Mouse (Mus musculus) hindbrain, embryonic 14.5 days (tissue): ENCODE measurements around the gene Igdcc3. TPM values are rescaled to one million over a fixed set of nuclear protein-coding genes. Genes with fewer than 3 reads are reported as not detected.

Experiments used
- ATAC-seq: fragments of 200-750 bp; cut with Nextera tagmentation; 2 replicates; pipeline ENCODE4 v1.8.0; 2017; ENCODE audit warnings: moderate number of reproducible peaks, mild to moderate bottlenecking, moderate TSS enrichment, moderate library complexity; ENCODE audit not compliant: low FRiP score
- DNase-seq: peaks from one replicate; pipeline ENCODE4 v3.0.0-alpha.2; 2015; ENCODE audit warnings: low spot score
- H3K27ac ChIP-seq: fragments of 300-500 bp; sonication (generic); 2 replicates; pipeline ENCODE4 v1.5.1; 2014; ENCODE audit warnings: mild to moderate bottlenecking, moderate library complexity
- H3K27me3 ChIP-seq: fragments of 300-500 bp; sonication (generic); 2 replicates; pipeline ENCODE4 v1.6.1; 2014; ENCODE audit warnings: mild to moderate bottlenecking, low read length, mixed read lengths; ENCODE audit not compliant: control insufficient read depth, insufficient read depth
- H3K36me3 ChIP-seq: fragments of 300-500 bp; sonication (generic); replicated peaks from 2 replicates; pipeline ENCODE4 v1.6.1; 2014; ENCODE audit not compliant: control insufficient read depth, insufficient read depth
- H3K4me1 ChIP-seq: fragments of 300-500 bp; sonication (generic); replicated peaks from 2 replicates; pipeline ENCODE4 v1.6.1; 2014; ENCODE audit warnings: antibody characterized with exemption, low read length, mixed read lengths; ENCODE audit not compliant: control insufficient read depth, insufficient read depth
- H3K4me2 ChIP-seq: fragments of 300-500 bp; sonication (generic); replicated peaks from 2 replicates; pipeline ENCODE4 v1.6.1; 2014; ENCODE audit warnings: mild to moderate bottlenecking, moderate library complexity
- H3K4me3 ChIP-seq: fragments of 300-500 bp; sonication (generic); replicated peaks from 2 replicates; pipeline ENCODE4 v1.5.1; 2014; ENCODE audit warnings: mild to moderate bottlenecking, low read length
- H3K9ac ChIP-seq: fragments of 300-500 bp; sonication (generic); 2 replicates; pipeline ENCODE4 v1.6.1; 2014
- H3K9me3 ChIP-seq: fragments of 300-500 bp; sonication (generic); 2 replicates; pipeline ENCODE4 v1.6.1; 2016; ENCODE audit warnings: low read length; ENCODE audit not compliant: control insufficient read depth
- WGBS: fragments of 180-500 bp; shearing (Covaris S2); extraction: QIAGEN DNeasy Blood & Tissue Kit; methylation state at CpG from one replicate; pipeline ENCODE4 v1.1.7; 2014; 5-methylcytosine and 5-hydroxymethylcytosine counted together
- polyA plus RNA-seq: library from polyadenylated mRNA; unstranded; fragments of >200 nt; fragmentation: Nextera tagmentation; extraction: Ambion mirVana; gene quantifications from 2 replicates; pipeline ENCODE4 v1.2.1, GENCODE M21; 2014

The Igdcc3 gene
- polyA plus RNA-seq, 1 experiment from 2014 or later, result 10.5 TPM

DNA sequence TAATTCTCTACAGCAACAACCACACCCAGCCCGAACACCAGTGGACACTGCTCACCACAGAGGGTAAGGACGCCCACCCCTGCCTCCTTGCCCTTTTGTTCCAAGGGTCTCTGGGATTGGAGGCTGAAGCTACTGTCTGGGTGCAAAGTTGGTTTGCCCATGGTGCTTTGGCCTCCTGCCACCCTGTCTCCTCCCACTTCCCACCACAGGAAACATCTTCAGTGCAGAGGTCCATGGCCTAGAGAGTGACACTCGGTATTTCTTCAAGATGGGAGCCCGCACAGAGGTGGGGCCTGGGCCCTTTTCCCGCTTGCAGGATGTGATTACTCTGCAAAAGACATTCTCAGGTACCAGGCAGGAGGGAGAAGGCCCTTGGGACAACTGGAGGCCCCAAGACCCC lies 9.3 kb upstream of the Igdcc3 start:
- H3K27me3 ChIP-seq, result no peaks in the 10 kb centered on the region; the same call in 1 of the 2 replicates
- 79% methylated on average over 5 of the region's 5 CpGs for WGBS
- H3K9me3 ChIP-seq, result no peaks in the 10 kb centered on the region
- H3K36me3 ChIP-seq, result peaks cover 31% of the 10 kb centered on the region; the same call in 1 of the 2 replicates
- 0 out of 2 replicates have a peak overlapping the region, but pooled peaks have one; percentile 6 for H3K9ac ChIP-seq
- H3K4me1 ChIP-seq, result no peaks in the 10 kb centered on the region
- no peak overlapping the region for H3K4me2 ChIP-seq
- no peak for DNase-seq
- no peak for ATAC-seq
- H3K27ac ChIP-seq, result no peak overlapping the region
- no peak overlapping the region for H3K4me3 ChIP-seq

GRCm38 (mm10) chr9:65133739-65134138 lies 7.2 kb upstream of the Igdcc3 start:
- 4% methylated on average over 10 of the region's 10 CpGs for WGBS
- DNase-seq (peak; percentile 91), ATAC-seq (peak; percentile 57; the same call in 1 of the 2 replicates)
- no peak overlapping the region for H3K4me2 ChIP-seq
- H3K9ac ChIP-seq, result no peak overlapping the region
- H3K36me3 ChIP-seq, result peaks cover 23% of the 10 kb centered on the region; the same call in 1 of the 2 replicates
- no peaks in the 10 kb centered on the region for H3K9me3 ChIP-seq
- no peaks in the 10 kb centered on the region; the same call in 1 of the 2 replicates for H3K27me3 ChIP-seq
- H3K4me3 ChIP-seq, result no peak overlapping the region
- H3K4me1 ChIP-seq, result no peaks in the 10 kb centered on the region
- H3K27ac ChIP-seq, result no peak overlapping the region

DNA sequence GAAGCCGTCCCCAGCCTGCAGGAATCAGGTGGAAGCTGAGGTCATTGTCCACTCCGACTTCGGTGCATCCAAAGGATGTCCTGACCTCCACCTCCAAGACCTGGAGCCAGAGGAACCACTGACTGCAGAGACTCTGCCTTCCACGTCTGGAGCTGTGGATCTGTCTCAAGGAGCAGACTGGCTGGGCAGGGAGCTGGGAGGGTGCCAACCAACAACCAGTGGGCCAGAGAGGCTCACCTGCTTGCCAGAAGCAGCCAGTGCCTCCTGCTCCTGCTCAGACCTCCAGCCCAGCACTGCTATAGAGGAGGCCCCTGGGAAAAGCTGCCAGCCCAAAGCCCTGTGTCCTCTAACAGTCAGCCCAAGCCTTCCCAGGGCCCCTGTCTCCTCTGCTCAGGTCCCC lies 5.9 kb upstream of the Igdcc3 start:
- Histone ChIP-seq H3K4me3 (no peak overlapping the region), H3K27ac (no peak overlapping the region), H3K4me1 (peaks cover under 1% of the 10 kb centered on the region; the same call in 1 of the 2 replicates), H3K36me3 (peaks cover 14% of the 10 kb centered on the region; the same call in 1 of the 2 replicates), H3K27me3 (no peaks in the 10 kb centered on the region; the same call in 1 of the 2 replicates), H3K4me2 (no peak overlapping the region), H3K9me3 (no peaks in the 10 kb centered on the region), H3K9ac (no peak overlapping the region)
- ATAC-seq (no peak), DNase-seq (no peak)
- 85% methylated on average over 4 of the region's 4 CpGs for WGBS

GRCm38 (mm10) chr9:65140491-65140890 lies 498 bp upstream of the Igdcc3 start:
- ATAC-seq, result no peak
- 5% methylated on average over 8 of the region's 8 CpGs for WGBS

GRCm38 (mm10) chr9:65141306-65141975 lies 452 bp downstream of the Igdcc3 start:
- H3K4me1 ChIP-seq, result peaks cover 41% of the 10 kb centered on the region
- H3K27ac ChIP-seq, result peak overlapping the region; percentile 97
- no peaks in the 10 kb centered on the region for H3K9me3 ChIP-seq
- H3K4me3 ChIP-seq, result peak overlapping the region; percentile 95
- H3K4me2 ChIP-seq, result peak overlapping the region; percentile 63
- H3K9ac ChIP-seq, result peak overlapping the region; percentile 96
- H3K36me3 ChIP-seq, result peaks cover 22% of the 10 kb centered on the region
- DNase-seq, result peak; percentile 59
- H3K27me3 ChIP-seq, result no peaks in the 10 kb centered on the region
- under 1% methylated on average over 53 of the region's 73 CpGs for WGBS
- peak; percentile 66 for ATAC-seq

More at GRCm38 (mm10) chr9:65140491-65140890, 498 bp upstream of the Igdcc3 start:
- Histone ChIP-seq H3K4me3 (peak overlapping the region; percentile 95), H3K9me3 (no peaks in the 10 kb centered on the region), H3K9ac (peak overlapping the region; percentile 96), H3K36me3 (peaks cover 21% of the 10 kb centered on the region; the same call in 1 of the 2 replicates), H3K4me1 (peaks cover 33% of the 10 kb centered on the region), H3K27me3 (no peaks in the 10 kb centered on the region; the same call in 1 of the 2 replicates), H3K27ac (peak overlapping the region; percentile 97), H3K4me2 (peak overlapping the region; percentile 63)
- DNase-seq, result no peak

DNA sequence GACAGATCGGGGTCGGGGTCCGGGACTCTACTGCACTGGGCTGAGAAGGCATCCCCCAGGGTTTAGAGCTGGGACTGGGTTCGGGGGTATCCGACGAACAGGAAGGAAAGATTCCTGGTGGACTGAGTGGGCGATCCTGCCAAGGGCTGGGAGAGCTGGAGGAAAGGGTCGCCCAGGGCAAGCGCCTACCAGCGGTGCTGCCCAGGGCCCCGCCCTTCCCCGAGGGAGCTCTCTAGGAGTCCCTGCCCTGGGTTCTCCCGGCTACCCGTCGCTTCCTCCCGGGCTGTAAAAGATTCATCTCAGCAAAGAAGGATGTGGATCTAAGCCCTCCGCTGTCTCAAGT lies 958 bp downstream of the Igdcc3 start:
- peak overlapping the region; percentile 63 for H3K4me2 ChIP-seq
- H3K4me3 ChIP-seq, result peak overlapping the region; percentile 95
- H3K27me3 ChIP-seq, result no peaks in the 10 kb centered on the region
- peaks cover 26% of the 10 kb centered on the region for H3K36me3 ChIP-seq
- ATAC-seq, result peak; percentile 41; the same call in 1 of the 2 replicates
- peak overlapping the region; percentile 97 for H3K27ac ChIP-seq
- WGBS, result under 1% methylated on average over 17 of the region's 17 CpGs
- peaks cover 41% of the 10 kb centered on the region for H3K4me1 ChIP-seq
- no peak for DNase-seq
- no peaks in the 10 kb centered on the region for H3K9me3 ChIP-seq
- peak overlapping the region; percentile 96 for H3K9ac ChIP-seq

DNA sequence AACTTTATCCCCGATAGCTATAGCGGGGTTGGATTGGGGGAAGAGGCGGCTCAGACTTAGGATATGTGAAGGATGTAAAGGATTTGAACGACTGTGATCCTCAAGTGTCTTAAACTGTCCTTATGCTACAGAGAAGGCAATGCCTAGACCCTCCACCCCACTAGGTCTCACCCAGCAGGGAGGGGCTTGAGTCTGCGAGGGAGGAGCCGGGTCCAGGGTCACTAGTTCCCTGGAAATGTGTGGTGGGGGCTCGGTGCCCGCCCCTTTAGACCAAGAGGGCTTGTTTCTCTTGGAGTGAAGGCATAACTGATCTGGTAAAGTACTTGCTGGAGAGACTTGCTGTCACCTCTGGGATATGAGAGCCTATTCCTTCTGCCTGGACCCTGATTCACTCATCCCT lies 1.4 kb downstream of the Igdcc3 start:
- peak overlapping the region; percentile 96 for H3K9ac ChIP-seq
- no peak for DNase-seq
- H3K4me3 ChIP-seq, result peak overlapping the region; percentile 95
- 0% methylated on average over 8 of the region's 8 CpGs for WGBS
- H3K36me3 ChIP-seq, result peaks cover 31% of the 10 kb centered on the region
- peaks cover 41% of the 10 kb centered on the region for H3K4me1 ChIP-seq
- no peaks in the 10 kb centered on the region for H3K27me3 ChIP-seq
- H3K4me2 ChIP-seq, result peak overlapping the region; percentile 63
- no peaks in the 10 kb centered on the region for H3K9me3 ChIP-seq
- ATAC-seq, result 0 out of 2 replicates have a peak, but pooled peaks have one; percentile 16
- H3K27ac ChIP-seq, result peak overlapping the region; percentile 97

GRCm38 (mm10) chr9:65146001-65146400 lies 5.0 kb downstream of the Igdcc3 start:
- peak overlapping the region; percentile 23 for H3K27ac ChIP-seq
- 31% methylated on average over 5 of the region's 5 CpGs for WGBS
- no peaks in the 10 kb centered on the region for H3K9me3 ChIP-seq
- H3K4me3 ChIP-seq, result no peak overlapping the region
- H3K36me3 ChIP-seq, result peaks cover 44% of the 10 kb centered on the region
- no peak overlapping the region for H3K9ac ChIP-seq
- H3K4me1 ChIP-seq, result peaks cover 33% of the 10 kb centered on the region
- DNase-seq (no peak), ATAC-seq (no peak)
- H3K27me3 ChIP-seq, result no peaks in the 10 kb centered on the region
- H3K4me2 ChIP-seq, result no peak overlapping the region; the same call in 1 of the 2 replicates

DNA sequence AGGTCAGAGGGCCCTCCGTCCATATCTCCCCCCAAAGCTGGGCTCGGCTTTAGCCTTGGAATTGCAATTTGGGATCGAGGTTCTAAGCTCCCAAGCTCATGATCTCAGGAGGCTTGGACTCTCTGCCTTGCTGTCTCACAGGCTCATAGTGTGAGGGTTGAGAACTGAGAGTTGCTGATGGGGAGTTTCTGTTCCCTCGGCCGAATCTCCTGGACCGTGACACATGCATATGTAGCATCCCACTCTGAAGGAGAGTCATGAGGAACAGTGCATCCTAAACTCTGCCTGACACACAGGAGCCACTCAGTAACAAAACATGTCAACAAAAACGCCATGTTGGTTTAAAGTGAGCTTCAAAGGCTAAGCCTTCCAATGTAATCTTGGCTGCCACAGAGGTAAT lies 7.5 kb downstream of the Igdcc3 start:
- Histone ChIP-seq H3K4me1 (peaks cover 32% of the 10 kb centered on the region), H3K9me3 (no peaks in the 10 kb centered on the region), H3K27me3 (no peaks in the 10 kb centered on the region), H3K4me3 (no peak overlapping the region), H3K9ac (no peak overlapping the region), H3K36me3 (peaks cover 44% of the 10 kb centered on the region), H3K27ac (no peak overlapping the region), H3K4me2 (no peak overlapping the region)
- ATAC-seq (no peak), DNase-seq (no peak)
- WGBS, result 80% methylated on average over 7 of the region's 7 CpGs
